In the genomic region with DNA sequence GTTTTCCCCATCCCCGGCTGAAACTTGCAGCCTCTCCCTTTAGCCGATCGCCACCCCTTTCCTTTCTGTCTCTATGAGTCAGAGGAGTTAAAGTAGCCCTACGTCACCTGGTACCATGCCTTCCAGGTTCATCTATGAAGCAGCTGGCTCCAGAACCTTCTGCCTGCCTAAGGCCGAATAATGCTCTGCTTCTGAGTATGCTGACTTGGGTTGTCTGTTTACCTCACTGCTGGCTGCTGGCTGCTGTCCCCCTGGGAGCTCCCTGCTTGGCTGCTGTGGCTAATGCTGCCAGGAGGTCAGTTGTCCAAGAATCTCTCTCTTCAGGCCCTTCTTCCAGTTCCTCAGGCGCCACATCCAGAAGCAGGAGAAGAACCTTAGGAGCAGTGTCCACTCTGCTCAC, we compare ENCODE assay signal across 14 mouse cellular contexts. TPM values are rescaled to one million over a fixed set of nuclear protein-coding genes. Genes with fewer than 3 reads are reported as not detected.
DNase-seq lines count a peak whose midpoint lies in the region; ATAC-seq and TF ChIP-seq lines count a peak whose summit lies in the region.
"Had no signal": no experiment of that assay in that cellular context is flagged by ENCODE, and none has a peak within 500 bp of the region (broad histone marks: within the 10 kb centered on the region; RNA-seq: fewer than 3 reads in every experiment).

No protein-coding gene starts in this region.

- no peak for ATAC-seq in embryonic facial prominence, embryonic 12.5 days (ENCODE audit: insufficient number of reproducible peaks, insufficient read depth, low FRiP score, low TSS enrichment)
- no peak for ATAC-seq in stomach, embryonic 14.5 days (ENCODE audit: insufficient number of reproducible peaks, insufficient read depth, low FRiP score, low read depth)
- no peak for ATAC-seq in cerebellum, adult (ENCODE audit: insufficient number of reproducible peaks, low FRiP score, low TSS enrichment)
- ATAC-seq: forebrain, embryonic 13.5 days had no signal

- no peaks in the 10 kb centered on the region for H3K27me3 ChIP-seq in embryonic facial prominence, embryonic 12.5 days
- no peaks in the 10 kb centered on the region for H3K27me3 ChIP-seq in heart, adult 2 months (ENCODE audit: control insufficient read depth, insufficient read depth, low read length)
- no peaks in the 10 kb centered on the region for H3K27me3 ChIP-seq in stomach, embryonic 14.5 days (ENCODE audit: control insufficient read depth, insufficient read depth, low read length)
- H3K27me3 ChIP-seq: forebrain, embryonic 13.5 days; heart, embryonic 15.5 days had no signal

- H3K27ac ChIP-seq in layer of hippocampus, adult 2 months: peak overlapping the region; percentile 28; the same call in 1 of the 2 replicates
- H3K27ac ChIP-seq in embryonic facial prominence, embryonic 12.5 days: peak overlapping the region; percentile 76; the same call in 1 of the 2 replicates
- peak overlapping the region; percentile 38 for H3K27ac ChIP-seq in heart, adult 2 months
- H3K27ac ChIP-seq in stomach, embryonic 14.5 days (ENCODE audit: low read length): peak overlapping the region; percentile 44; the same call in 1 of the 2 replicates
- H3K27ac ChIP-seq: forebrain, embryonic 13.5 days had no signal

- TF ChIP-seq EP300 in heart, adult 2 months (IDR thresholded peaks at IDR 0.05; ENCODE audit: insufficient read depth, low read depth, low read length): no peak

- WGBS in embryonic facial prominence, embryonic 12.5 days: 76% methylated on average over 6 of the region's 6 CpGs
- 40% methylated on average over 6 of the region's 6 CpGs for WGBS in heart, adult 2 months
- WGBS in stomach, embryonic 14.5 days: 68% methylated on average over 6 of the region's 6 CpGs

- H3K4me2 ChIP-seq in embryonic facial prominence, embryonic 12.5 days (replicated peaks): no peak overlapping the region
- no peak overlapping the region for H3K4me2 ChIP-seq in stomach, embryonic 14.5 days (replicated peaks; ENCODE audit: low read depth, low read length)
- H3K4me2 ChIP-seq: forebrain, embryonic 13.5 days; heart, embryonic 15.5 days had no signal

- H3K36me3 ChIP-seq in embryonic facial prominence, embryonic 12.5 days: no peaks in the 10 kb centered on the region
- H3K36me3 ChIP-seq in heart, adult 2 months (ENCODE audit: control insufficient read depth, insufficient read depth, low read length): no peaks in the 10 kb centered on the region
- no peaks in the 10 kb centered on the region for H3K36me3 ChIP-seq in stomach, embryonic 14.5 days (ENCODE audit: control insufficient read depth, insufficient read depth, low read length)
- H3K36me3 ChIP-seq: heart, embryonic 15.5 days had no signal

- no peak for TF ChIP-seq POLR2A in heart, adult 2 months (IDR thresholded peaks at IDR 0.05; ENCODE audit: insufficient read depth, low read depth, low read length)

- H3K4me1 ChIP-seq in embryonic facial prominence, embryonic 12.5 days: peaks cover 34% of the 10 kb centered on the region
- H3K4me1 ChIP-seq in heart, adult 2 months (ENCODE audit: control insufficient read depth, insufficient read depth, low read length): peaks cover 5% of the 10 kb centered on the region
- peaks cover 18% of the 10 kb centered on the region; the same call in 1 of the 2 replicates for H3K4me1 ChIP-seq in stomach, embryonic 14.5 days (ENCODE audit: control insufficient read depth, insufficient read depth, low read length)
- H3K4me1 ChIP-seq: forebrain, embryonic 13.5 days had no signal

- H3K9me3 ChIP-seq in embryonic facial prominence, embryonic 12.5 days: no peaks in the 10 kb centered on the region
- no peaks in the 10 kb centered on the region for H3K9me3 ChIP-seq in stomach, embryonic 14.5 days (ENCODE audit: control insufficient read depth, low read depth, low read length)
- H3K9me3 ChIP-seq: forebrain, embryonic 13.5 days; heart, embryonic 15.5 days had no signal

- no peak overlapping the region for H3K4me3 ChIP-seq in layer of hippocampus, adult 2 months
- H3K4me3 ChIP-seq in embryonic facial prominence, embryonic 12.5 days: no peak overlapping the region
- no peak overlapping the region for H3K4me3 ChIP-seq in heart, adult 2 months
- no peak overlapping the region for H3K4me3 ChIP-seq in stomach, embryonic 14.5 days (ENCODE audit: low read depth, low read length)
- H3K4me3 ChIP-seq: forebrain, embryonic 13.5 days; heart, embryonic 15.5 days had no signal

- intact Hi-C loops in heart, adult 2 months (cut with DNase I): no loop called here

- H3K9ac ChIP-seq in embryonic facial prominence, embryonic 12.5 days: no peak overlapping the region
- no peak overlapping the region for H3K9ac ChIP-seq in heart, adult 2 months (ENCODE audit: low read depth, low read length)
- no peak overlapping the region for H3K9ac ChIP-seq in stomach, embryonic 14.5 days (replicated peaks; ENCODE audit: low read depth, low read length)
- H3K9ac ChIP-seq: forebrain, embryonic 13.5 days; heart, embryonic 15.5 days had no signal

- no peaks in the 10 kb centered on the region for H3K79me2 ChIP-seq in heart, adult 2 months (replicated peaks; ENCODE audit: control insufficient read depth, insufficient read depth, low read length)

- DNase-seq in layer of hippocampus, adult 2 months (ENCODE audit: low spot score in 2 of 2): no peak
- no peak for DNase-seq in layer of hippocampus, postnatal 36 days
- DNase-seq in heart, adult 2 months: peak in 1 of 2 experiments; percentile 62
- no peak for DNase-seq in spleen, adult 18-20 months
- DNase-seq: embryo, embryonic 11 days; kidney, adult 9 months; thymus, adult 18-20 months had no signal

- TF ChIP-seq CTCF in layer of hippocampus, adult 2 months (conservative IDR thresholded peaks at IDR 0.05): no peak
- no peak for TF ChIP-seq CTCF in heart, adult 2 months (IDR thresholded peaks at IDR 0.05)

RNA-seq across cellular contexts. Expression of a gene that starts 30.2 kb away (rescaled TPM):
- 100 to 1,000 TPM; 142 to 158 TPM for total RNA-seq in layer of hippocampus, adult 2 months (2021)
- total RNA-seq in layer of hippocampus, postnatal 36 days (2021): 100 to 1,000 TPM; 140 to 147 TPM
- polyA plus RNA-seq in embryonic facial prominence, embryonic 12.5 days (2016; fragmentation: Nextera tagmentation; extraction: Ambion mirVana): 23.3 and 24.3 TPM in 2 replicates
- total RNA-seq in heart, adult 2 months (2021): under 1 TPM; 0.60 to 0.64 TPM
- polyA plus RNA-seq in heart, adult 2 months (2012; rRNA removed): 0.96 and 1.7 TPM in 2 replicates
- 12.3 and 12.7 TPM in 2 replicates for polyA plus RNA-seq in stomach, embryonic 14.5 days (2014; fragmentation: Nextera tagmentation; extraction: Ambion mirVana)
- total RNA-seq: megakaryocyte progenitor cell, adult 5-6 weeks had no signal
- polyA plus RNA-seq: liver, adult 2 months had no signal

Comparison
In these comparisons a context has a peak if more than half of its experiments do, and no peak if none do; other contexts are left out.
1. RNA of a gene that starts 30.2 kb away (total RNA-seq): 142 to 158 TPM in layer of hippocampus, adult 2 months and 140 to 147 TPM in layer of hippocampus, postnatal 36 days; 0.60 to 0.64 TPM in heart, adult 2 months; every median in the first group is over 10 times any median in the second.
2. Peak in every context shown above with its lines, with median percentiles within 50 percentile points of each other: H3K27ac ChIP-seq.